Mouse (Mus musculus) G1E-ER4 (cell line): ENCODE results near the gene Padi2. TPM values are rescaled to one million over a fixed set of nuclear protein-coding genes. Genes with fewer than 3 reads are reported as not detected.

Source experiments
- GATA1 ChIP-seq: IDR thresholded peaks from one replicate; pipeline ENCODE4 v1.8.0; 2012; ENCODE audit warnings: low read length, inconsistent platforms
- polyA plus RNA-seq: library from polyadenylated mRNA; stranded (reverse); fragments of >175 nt; gene quantifications from 2 replicates; pipeline ENCODE4 v1.2.3, GENCODE M21; 2012

Padi2 gene
- polyA plus RNA-seq, 1 experiment, result not detected

DNA sequence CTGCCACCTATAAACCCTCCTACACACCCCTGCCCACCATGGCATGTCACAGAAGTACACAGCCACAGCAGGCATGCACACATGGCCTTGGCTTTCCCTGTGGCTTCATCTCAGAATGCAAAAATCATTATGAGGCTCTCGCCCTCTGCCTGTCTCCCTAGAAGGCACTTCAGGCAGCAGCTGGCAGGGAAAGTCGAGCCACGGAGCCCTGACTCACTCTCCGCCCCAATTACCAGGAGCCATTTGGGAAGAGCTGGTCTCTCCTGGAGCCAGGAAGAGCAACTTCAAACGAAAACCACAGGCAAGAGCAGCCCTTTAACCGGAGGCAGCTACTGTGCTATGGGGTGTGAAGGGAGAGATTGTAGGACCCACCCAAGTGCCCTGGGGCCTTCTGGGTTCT lies 29.5 kb upstream of the Padi2 start:
- no peak for TF ChIP-seq GATA1

DNA sequence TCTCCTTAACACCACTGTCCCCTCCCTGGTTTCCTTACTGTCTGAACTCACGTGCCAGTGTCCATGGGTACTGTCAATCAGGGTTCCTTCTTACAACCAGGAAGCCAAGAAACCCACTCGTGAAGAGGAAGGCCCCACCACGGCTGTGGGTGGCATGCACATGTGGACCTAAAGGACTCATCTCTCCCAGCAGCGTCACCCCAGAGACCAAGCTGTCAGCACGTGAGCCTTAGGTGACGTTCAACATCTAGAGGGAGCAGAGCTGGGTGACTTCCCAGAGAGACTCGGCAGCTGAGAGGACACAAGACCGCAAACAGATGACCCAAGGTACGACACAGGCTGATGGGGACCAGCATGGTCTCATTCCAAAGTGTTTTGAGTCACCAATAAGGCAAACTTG lies 28.7 kb upstream of the Padi2 start:
- TF ChIP-seq GATA1, result no peak

DNA sequence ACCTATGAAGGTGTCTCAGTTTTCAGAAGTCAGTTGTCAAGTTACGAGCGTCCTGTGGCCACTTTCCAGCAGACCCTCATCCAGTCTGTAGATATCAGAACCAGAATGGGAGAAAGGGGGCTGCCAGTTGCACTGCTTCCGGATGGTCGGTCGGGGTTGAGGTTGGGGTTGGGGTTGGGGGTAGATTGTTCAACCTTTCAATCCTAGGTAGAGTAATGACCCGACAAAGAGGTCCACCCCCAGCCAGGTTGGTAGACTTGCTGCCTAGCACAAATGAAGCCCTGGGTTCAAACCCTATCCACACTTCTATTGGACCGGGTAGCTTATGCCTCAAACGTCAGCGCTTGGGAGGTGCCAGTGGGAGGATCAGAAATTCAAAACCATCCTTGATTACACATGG lies 27.5 kb upstream of the Padi2 start:
- TF ChIP-seq GATA1, result no peak

DNA sequence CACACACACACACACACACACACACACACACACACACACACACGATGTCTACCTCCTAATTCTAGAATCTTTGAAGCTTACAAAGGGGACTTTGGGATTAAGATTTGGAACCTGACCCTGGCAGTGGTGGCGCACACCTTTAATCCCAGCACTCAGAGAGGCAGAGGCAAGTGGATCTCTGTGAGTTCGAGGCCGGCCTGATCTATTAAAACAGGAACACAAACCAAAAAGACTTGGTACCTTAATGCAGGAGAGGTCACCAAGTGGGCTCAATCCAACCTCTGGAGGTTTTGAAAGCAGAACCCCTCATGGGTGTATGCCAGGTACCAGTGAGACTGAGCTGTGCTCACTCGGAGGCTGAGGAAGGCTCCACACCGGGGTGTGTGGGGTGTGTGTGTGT lies 27.0 kb upstream of the Padi2 start:
- TF ChIP-seq GATA1, result no peak

DNA sequence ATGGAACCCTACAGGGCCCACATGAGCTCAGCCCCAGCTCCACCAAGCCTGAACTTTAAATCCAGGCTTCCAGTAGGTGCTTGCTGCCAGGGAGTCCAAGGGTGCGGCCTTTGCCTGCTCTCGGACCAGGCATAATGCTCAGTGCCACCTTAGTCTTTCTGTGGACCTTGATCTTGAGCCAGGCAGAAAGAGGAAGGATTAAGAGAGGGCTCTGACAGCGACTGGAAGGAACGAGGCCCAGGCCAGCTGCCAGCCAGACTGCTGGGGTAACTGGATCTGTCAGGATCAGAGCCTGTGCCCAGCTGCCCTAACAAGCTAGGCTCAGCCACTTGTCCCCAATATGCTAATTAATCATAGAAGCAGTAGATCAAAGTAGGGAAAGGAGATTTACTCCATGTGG lies 26.4 kb upstream of the Padi2 start:
- TF ChIP-seq GATA1, result no peak

DNA sequence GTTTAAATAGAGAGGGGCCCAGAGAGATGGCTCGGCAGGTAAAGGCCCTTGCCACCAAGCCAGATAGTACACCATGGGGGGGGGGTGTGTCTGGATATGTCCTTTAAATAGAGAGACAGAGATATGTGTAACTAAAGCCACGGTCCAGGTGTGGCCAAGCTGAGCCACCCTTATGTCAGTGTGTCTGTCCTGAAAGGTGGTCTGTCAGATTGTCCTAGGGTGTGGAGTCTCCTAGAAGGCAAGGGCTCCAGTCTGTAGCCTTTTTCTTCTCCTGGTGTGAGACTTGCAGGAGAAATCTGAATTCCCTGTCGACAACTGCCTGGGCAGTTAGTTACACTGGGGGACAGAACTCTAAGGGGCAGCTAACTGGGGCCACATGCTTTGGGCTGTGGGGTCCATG lies 25.9 kb upstream of the Padi2 start:
- TF ChIP-seq GATA1, result no peak

DNA sequence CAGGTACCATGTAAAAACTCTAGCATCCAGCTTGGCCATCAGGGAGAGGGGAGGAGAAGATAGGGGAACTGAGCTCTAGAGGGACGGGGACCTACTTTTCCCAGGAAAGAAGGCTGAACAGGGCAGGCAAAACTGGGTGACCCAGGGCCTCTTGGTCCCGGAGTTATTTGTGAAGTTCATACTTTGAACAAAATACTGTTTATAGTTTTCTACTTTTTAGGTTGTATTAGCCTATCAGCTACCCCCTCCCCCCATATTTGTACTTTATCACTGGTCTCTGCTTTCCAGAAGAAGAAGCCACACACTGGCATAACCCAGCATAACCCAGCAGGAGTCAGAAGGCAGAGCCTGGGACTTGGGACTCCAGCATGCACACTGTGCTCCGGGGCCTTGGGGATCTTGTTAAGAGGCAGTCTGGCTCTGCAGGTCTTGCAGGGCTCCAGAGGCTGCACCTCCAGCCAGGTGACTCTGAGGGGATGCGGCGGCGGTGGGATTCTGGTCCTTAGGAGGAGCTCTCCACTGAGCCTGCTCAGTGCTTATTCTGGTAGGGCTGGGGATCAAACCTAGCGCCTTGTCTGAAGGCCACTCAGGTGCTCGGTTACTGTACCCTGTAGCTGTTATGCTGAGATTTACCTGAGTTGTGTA lies 25.0 kb upstream of the Padi2 start:
- TF ChIP-seq GATA1, result no peak

DNA sequence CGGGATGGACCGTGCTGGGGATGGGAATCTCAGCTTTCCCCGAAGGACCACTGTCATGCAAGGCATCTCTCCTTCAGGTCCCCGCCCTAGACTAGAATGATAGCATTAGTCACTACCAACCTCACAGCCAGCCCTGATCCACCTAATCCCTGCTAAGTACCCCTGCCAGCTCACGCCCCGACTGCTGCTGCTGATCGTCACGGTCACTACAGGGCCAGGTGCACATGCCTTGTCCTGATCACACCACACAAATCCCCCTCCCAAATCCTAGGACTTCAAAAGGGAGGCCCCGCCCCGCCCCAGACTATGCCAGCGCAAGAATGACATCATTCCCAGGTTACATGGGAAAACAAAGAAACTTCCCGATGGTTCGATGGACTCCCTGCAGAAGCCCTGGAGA lies 24.4 kb upstream of the Padi2 start:
- TF ChIP-seq GATA1, result no peak

DNA sequence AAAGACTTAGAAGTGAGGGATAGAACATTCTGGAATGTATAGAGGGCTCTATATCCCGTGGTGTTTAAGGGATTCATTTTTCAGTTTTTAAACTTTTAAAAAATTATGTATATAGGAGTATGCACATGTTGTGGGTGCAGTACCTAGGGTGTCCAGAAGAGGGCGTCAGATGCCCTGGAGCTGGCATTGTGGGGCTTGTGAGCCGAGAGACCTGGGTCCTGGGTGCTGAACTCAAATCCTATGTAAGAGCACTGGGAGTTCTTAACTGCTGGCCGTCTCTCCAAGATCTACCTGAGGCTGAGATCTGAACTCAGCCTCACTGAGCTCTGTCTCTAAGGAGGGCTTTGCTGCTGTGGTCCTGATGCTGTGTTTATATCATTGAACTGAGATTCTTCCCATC lies 23.8 kb upstream of the Padi2 start:
- TF ChIP-seq GATA1, result no peak

DNA sequence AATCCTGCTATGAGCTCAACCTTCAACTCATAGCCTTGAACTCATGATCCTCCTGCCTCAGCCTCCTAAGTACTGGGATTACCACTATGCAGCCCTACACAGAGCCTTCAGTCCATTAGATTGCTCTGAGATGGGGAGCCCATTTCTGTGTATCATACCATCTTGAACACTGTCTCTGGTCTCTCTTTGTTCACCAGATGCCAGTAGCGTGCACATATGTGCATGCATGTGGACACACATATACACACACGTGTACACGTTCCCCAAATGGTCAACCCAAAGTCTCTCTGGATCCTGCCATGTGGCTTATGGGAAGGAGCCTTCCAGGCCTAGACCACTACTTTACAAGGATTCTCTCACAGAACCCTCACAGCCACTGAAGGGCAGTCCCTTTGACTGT lies 23.2 kb upstream of the Padi2 start:
- TF ChIP-seq GATA1, result no peak

DNA sequence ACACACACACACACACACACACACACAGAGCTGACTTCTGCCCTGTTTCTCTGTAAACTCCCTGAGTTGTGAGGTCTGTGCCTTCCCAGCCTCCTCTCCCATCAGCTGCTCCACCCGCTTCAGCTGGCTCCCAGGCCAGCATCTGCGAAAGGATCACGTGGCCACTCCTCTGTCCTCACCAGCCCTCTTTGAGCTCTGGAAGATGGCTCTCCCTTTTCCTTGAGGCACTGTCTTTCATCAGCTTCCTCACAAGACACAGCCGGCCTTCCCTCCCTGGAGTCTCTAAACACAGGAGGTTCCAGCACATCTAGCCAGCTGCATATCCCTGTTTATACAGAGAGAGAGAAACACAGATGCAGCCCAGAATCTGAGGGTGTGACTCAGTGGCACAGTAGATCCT lies 22.3 kb upstream of the Padi2 start:
- no peak for TF ChIP-seq GATA1

DNA sequence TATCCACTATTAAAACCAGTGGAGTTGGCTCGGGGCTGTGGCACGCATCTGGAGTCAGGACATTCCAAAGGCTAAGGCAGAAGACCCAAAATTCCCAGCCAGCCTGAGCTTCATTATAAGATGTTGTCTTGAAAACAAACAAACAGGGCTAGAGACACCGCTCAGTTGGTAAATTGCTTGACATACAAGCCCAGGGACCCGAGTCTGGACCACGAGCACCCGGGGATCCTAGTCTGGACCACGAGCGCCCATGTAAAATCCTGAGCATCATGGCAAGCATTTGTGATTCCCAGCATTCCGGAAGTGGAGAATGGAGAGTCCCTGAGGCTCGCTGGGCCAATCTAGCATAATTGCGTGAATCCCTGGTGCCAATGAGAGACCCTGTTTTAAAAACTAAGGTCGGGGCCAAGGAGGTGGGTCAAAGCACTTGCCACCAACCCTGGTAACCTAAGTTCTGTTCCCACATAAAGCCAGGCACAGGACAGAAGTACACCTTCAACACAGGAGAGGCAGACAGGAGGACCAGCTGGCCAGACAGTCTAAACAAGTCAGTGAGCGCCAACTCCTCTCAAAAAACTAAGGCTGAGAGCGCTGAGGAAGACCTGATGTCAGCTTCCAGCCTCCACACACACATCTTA lies 14.5 kb upstream of the Padi2 start:
- no peak for TF ChIP-seq GATA1

DNA sequence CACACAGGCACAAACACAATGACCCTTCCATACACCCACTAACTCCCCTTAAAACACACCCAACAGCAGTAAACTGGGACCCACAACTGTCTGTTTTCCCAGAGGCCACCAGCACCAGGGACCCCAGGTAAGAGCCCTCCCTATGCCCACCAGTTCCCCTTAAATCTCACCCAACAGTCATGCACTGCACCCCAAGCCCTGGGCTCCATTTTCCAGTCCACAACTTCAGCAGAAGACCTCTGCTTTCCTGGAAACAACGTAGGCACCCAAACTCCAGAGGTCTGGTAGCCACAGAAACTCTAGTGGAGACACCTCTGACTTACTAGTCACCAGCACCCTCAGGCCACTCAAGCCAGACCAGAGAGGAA lies 14.0 kb upstream of the Padi2 start:
- TF ChIP-seq GATA1, result no peak

DNA sequence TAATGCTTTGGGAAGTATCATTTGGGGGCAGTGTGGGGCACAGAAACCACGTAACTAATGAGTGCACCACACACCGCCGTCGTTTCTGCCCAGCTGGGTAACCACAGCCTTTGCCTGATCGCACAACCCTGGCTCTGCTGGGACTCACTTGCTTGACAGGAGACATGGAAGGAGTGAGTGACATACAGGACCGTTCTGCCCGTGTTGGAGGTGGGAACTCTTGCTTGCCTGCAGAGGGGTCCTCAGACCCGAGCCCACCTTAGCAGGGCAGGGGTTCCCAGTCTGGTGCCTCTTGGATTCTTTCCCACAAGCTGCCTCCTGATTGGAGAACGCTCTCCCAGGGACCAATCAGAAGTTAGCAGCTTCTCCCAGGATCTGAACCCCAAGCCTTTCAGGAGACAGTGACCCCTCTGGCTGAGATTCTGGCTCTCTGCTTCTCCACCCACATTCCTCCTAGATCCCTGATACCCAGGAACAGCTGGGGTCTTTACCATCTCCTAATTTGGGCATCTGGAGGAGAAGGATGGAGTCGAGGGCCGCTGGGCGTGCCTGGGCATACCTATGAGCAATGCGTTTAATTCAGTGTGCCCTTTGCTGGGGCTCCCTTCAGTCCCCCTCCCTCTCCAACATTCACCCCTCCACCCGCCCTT lies 1.2 kb upstream of the Padi2 start:
- no peak for TF ChIP-seq GATA1

DNA sequence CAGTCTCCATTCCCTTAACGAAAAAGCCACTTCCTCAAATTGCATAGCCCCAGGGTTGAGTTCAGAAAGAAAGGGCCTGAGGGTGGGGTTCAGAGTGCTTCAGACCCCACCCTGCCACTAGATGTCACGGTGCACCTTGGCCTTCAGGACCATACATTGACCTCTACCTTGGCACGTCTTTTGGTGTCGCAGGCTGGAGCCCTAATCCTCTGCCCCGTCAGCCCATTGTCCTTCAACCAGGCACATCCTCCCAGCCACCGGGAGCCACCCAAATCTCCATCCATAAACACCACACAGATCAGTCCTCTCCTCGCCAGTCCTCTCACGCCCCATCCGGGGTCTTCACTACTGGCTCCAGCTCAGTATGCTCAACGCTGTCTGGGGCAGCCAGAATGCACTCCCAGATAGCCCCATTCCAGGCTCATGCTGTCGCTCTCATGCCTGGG lies 695 bp upstream of the Padi2 start:
- no peak for TF ChIP-seq GATA1

DNA sequence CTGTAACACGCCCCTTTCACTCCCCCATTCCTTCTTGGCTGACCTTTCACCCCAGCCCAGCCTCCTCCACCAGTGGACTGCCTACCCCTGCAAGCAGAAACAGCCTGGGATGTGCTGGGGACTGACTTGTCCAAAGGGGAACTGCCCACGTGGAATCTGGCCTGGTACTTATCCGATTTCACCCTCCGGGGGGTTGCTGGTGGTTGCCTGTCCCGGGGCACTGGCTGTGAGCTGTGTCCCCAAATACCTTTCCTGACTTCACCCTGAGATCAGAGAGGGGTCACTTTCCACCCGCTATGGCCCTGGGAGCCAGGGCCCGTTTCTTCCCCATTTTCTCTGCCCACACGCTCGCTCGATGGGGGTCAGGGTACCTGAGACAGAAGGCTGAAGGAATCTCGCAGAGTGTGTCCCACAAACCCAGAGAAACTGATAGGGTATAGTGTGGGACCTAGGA lies 710 bp downstream of the Padi2 start:
- no peak for TF ChIP-seq GATA1

DNA sequence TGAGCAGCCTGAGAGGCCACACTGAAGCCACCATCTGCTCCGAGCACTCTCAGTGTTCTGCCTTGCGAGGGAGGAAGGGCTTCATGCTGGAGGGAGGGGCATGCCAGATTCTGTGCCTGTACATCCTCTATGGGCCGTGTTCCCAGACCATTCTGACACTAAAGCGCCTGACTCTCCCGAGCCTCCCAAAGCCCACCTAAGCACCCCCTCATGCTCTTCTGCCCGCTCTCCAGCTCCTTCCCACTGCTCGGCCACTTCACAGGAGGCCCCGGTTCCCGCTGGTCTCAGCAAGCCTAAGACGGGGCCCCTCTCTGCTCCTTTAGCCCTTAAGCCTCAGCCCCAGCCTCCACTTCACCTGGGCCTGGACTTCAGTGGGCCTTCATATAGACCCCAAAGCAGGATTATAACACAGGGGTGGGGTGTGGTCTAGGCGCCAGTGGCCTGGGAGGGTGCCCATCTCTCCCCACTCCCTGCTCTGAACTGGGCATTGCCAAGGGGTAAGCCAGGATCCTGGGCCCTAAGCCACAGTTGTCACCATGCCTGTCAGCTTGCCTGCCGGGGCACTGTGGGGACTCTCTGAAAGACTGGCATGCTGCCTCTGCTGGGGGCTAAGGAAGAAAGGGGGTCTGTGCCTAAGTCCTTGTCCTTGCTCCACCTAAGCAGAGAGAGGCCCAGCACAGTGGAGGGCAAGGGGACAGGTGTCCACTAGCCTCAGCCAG lies 1.3 kb downstream of the Padi2 start:
- TF ChIP-seq GATA1, result no peak

DNA sequence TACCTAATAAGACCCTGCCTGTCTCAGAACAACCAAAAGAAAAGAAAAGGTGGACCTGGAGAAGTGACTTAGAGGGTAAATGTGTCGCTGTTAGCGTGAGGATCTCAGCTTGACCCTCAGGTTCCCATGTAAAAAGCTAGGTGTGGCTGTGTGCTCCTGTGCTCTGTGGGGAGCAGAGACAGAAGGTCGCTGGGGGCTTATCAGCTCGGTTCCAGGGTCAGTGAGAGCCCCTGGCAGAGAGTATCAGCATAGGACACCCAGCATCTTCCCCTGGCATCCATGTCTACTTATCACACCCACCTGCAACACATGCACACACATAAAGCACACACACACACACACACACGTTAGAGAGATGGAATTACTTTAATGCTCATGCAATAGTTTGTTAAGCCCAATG lies 2.5 kb downstream of the Padi2 start:
- no peak for TF ChIP-seq GATA1
